Mouse (Mus musculus): ENCODE data around the gene Trp53tg5.

The Trp53tg5 gene

DNA sequence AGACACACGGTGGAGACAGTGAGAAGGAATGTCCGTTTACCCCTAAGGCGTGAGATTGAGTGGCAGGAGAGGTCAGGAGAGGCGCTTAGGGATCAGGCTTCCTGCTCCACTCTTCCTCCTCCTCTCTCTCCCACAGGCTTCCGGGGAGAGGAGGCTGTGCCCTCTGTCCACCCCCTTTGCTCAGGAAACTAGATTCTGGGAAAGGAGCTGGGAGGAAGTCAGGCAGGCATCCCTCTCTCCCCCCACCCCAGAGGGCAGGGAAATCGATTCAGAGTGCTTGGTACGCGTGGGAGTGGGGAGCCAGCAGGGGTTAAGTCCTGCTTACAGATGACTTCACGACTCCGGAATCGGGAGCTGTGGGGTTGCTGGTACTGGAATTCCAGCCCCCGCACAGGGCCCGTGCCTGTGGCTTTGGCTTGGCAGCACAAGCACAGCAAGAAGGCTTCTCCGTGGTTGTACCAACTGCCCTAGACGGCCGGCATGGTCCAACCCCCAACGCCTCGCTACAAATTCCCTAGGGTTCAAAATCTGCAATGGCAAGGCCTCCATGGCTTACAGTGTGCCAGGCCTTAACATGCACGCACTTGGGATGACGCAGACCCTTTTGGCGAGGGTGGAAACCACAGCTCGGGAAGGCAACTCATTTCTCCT is 40.9 kb downstream of the Trp53tg5 start:
- DNase-seq (ENCODE audit: low spot score): no peak

DNA sequence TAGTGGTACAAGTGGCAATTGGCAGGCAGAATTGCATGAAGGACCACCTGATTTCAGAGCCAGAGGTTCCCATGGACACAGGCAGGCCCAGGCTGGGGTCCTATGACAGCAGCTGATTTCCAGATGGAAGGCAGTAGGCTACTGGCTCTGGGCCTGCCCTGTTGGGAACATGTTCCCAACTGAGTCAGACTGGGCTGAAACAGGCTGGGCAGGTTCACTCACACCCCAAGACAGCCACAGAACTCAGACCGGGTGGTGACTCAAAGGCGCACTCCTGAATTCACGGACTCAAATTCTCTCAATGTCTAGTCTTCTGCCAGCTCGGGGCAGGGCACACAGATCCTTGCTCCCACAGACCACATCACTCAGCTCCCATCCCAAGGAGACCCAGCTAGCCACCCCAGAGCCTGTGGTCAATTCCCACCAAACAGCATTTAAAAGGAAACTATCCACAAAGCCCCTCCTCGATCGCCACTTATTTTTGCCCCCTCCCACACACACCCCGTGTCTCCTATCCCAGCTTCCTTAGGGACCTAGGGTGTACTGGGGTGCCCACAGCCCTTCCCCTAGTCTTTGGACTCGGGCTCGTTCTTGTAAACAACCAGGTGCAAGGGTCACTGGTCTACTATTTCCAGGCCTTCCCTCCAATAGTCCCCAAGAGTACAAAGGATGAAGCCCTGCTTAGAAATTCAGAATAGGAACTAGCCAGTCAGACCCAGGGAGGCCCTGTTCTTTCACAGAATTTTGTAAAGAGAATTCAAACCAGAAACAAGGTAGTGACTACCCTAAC is 41.7 kb downstream of the Trp53tg5 start:
- DNase-seq (ENCODE audit: low spot score): no peak

DNA sequence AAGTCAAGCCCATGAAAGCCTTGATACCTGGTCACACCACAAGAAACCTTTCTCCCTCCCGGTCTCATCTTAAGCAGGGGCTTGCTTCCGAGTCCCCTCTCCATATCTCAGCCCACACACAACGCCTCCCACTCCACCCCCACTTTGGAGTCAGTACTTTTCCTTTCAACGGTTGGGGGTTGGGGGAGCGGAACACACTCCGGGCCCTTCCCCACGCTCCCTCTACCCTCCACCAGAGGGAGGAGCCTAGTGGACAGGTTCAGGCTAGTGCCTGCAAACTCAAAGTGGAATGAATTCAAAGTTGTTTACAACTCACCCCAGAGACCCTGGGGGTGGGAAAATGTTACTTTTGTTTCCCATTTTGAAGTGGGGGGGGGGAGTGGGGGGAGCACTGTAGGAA is 42.8 kb downstream of the Trp53tg5 start:
- no peak for DNase-seq (ENCODE audit: low spot score)

DNA sequence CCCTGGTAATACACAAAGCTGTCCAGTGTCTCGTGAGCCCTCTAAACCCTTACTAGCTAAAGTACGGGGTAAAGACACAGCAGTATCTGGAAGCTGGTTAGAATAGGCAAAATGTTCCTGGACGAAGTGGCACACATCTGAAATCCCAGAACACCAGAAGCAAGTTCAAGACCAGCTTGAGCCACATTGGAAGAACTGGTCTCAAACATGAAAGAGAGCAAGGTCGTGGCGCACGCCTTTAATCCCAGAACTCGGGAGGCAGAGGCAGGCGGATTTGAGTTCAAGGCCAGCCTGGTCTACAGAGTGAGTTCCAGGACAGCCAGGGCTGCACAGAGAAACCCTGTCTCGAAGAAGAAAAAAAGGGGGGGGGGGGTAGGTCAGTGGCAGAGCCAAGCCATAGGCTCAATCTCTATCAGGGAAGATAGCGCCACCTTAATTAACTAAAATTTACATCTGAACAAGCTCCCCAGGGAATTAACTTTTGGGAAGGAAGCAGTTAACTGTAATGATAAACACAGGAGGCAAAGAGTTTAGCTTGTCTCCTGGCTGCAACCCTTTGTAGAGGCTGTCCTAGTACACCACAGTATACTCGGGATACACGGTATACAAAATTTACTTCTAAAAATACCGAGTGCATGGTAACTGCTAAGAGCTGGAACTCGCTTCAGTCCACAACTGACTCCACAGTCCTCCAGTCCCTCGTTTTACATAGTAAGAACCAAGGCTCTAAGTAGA is 43.5 kb downstream of the Trp53tg5 start:
- no peak for DNase-seq (ENCODE audit: low spot score)

DNA sequence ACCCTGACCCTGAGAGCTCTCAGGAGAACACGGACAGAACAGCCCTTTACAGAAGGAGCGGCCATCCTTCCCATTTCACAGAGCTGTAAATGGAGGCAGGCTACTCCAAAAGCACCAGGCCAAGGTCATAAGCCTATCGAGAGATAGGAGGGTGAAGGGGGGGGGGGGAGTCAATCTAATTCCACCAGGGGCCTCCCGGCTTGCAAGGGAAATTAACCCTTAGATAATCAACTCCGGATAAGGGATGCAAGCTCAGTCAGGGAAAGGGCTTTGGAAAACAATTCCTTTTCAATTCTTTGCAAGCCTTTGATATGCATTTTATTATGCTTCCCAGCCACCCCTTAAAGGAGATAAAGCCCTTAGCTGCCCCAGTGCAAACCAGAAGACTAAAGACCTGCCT is 45.1 kb downstream of the Trp53tg5 start:
- DNase-seq (ENCODE audit: low spot score): no peak

DNA sequence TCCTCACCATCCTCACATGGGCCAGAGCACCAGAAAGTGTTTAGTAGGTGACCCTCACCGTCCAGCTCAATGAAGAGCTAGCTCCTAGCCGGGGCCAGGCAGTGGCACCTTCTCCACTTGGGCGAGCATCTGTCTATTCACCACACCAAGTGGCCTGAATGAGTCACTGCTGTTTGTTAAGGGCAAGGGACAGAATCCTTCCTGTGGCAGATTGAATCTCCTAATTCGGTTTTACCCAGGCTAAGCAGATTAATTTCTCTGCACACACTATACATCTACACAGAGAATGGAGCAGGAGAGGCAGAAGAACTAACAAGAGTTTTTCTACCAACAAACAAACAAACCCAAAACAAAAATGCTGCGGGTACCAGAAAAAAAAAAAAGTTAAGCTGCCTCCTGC is 46.6 kb downstream of the Trp53tg5 start:
- DNase-seq (ENCODE audit: low spot score): no peak

DNA sequence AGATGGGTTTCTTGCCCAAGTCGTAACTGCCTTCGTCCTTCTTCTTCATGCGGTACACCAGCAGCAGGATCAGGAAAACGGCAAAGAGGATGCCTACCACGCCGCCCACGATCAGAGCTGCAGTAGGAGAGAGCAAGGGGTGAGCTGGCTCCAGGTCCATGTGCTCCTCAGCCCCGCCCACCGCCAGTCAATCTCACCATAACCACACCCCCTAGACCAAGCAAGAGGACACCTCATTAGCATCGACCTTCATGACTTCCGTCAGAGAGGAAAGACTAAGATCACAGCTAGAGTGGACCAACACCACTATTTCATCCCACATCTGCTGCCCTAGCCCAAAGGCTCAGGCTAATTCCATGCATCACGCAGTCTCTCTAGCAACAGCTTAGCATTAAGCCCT is 47.4 kb downstream of the Trp53tg5 start:
- DNase-seq (ENCODE audit: low spot score): no peak

DNA sequence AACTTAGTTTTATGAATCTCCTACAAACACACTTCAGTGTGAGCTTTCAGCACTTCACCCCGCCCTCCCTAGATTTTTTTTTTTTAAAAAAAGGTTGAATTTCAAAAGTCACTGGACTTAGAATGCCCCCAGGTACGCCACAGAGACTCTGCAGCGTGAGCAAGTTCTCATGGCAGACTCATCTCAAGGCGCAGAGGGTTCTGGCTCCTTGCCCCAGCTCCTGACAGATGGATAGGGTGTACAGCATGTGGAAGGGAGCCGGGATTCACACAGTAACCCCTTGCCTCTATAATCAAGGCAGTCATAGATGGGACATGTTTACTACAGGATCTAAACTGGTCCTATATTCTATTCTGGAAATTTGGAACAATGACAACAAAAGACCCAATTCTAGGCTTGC is 48.1 kb downstream of the Trp53tg5 start:
- DNase-seq (ENCODE audit: low spot score): no peak

DNA sequence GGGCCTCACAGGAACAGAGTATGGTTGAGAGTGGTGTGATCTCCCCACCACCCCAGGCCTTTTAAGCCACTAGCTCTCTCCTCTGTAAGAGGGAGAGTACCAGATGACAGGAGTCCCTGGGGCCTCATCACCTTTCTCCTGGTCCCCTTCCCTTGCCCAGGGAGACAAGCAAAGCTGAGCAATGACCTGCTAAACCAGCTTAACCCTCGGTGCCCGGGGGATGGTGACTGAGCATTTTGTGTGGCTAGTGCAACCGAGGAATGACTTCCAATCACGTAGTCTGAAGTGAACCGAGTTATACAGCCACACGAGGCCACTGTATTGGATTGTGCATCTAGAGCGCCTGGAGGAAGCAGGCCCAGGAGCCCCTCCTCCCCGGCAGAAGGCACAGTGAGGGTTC is 49.1 kb downstream of the Trp53tg5 start:
- DNase-seq (ENCODE audit: low spot score): no peak

DNA sequence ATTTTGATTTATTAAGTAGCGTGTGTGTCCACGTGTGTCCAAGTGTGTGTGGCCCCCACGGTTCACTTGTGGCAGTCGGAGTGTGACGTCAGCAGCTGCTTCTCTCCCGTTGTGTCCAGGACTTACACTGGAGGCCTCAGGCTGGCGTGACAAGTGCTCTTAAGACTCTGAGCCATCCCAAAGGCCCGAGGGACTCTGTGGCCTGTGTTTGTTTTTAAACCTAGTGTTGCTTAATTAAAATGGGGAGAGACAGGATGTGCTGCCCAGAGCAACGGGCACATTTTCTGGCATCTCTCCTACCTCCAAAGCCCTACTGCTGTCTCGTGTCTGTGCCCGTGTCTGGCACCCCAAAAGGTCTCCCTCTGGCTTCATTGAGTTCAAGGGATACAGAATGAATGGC is 50.1 kb downstream of the Trp53tg5 start:
- DNase-seq (ENCODE audit: low spot score): no peak

DNA sequence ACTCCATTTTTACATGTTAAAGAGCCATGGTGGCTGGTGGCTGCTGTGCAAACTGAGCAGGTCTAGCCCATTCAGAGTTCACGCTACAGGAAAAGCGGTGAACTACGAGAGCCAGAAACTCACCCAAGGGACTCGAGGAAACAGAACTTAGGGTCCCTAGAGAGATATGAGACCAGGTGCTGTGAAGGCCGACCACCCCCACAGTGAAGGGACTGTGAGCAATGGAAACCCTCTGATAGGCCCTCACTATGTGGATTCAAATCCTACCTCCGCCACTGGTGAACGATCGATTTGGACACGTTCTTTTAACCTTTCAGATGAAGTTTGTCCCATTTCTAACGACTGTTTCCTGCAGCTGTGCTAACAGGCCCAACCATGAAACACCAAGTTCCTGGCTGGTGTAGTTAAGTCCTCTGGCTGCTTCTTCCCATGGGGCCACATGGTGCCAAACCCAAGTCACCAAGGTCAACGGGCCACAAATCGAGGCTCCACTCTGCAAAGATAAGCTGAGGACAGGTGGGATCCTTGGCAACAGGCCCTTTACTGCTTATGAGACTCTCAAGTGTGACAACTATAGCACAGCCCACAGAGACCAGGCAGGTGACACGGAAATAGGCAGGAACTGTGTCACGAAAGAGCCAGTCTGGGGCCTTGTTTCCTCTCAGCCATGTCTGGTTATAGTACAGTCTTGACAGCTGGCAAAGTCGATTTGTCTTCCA is 50.7 kb downstream of the Trp53tg5 start:
- DNase-seq (ENCODE audit: low spot score): no peak

DNA sequence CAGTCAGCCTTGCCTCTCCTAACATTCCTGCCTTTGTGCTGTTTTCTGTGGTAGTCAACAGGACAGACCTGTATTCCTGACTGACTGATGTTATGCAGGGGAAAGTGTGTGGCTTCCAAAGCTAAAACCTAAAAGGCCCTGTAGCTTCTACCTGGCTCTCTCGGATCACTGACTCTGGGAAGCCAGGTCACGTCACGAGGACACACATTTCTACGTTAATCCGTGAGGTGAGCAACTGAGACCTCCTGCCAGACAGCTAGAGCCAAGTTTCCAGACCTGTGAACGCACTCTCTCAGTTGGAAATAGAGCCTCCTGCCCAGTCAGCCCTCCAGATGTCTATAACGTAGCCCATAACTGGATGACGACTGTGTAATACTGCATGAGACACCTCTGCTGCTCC is 51.5 kb downstream of the Trp53tg5 start:
- DNase-seq (ENCODE audit: low spot score): no peak

DNA sequence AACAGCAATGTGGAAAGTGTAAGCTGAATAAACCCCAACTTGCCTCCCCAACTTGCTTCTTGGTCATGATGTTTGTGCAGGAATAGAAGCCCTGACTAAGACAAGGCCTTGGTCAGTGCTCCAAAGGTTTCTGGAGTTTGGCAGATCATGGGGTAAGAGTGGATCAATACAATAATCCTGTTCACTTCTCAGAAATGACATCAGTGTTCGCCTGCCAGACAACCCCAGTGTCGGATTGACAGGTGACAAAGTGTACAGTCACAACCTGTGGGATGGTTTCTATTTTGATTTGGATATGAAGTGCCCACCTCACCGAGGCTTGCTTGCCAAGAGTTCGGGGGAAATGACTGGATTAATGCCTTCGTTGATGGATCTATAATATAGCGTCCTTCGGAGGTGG is 52.2 kb downstream of the Trp53tg5 start:
- DNase-seq (ENCODE audit: low spot score): no peak

Measured in urinary bladder, postnatal 25 days (tissue).